Mouse (Mus musculus) brain, adult 2 months (tissue): ENCODE results near the gene Khnyn.

Experiments
- DNase-seq: peaks from one replicate; pipeline ENCODE4 v3.0.0; 2011; ENCODE audit warnings: low read depth, low spot score

Gene Khnyn

GRCm38 (mm10) chr14:55884713-55885113 lies at the start of gene Khnyn:
Khnyn (plus strand) TSS chr14:55884947.
- DNase-seq = peak; percentile 94

GRCm38 (mm10) chr14:55838312-55838711 lies 46.4 kb upstream of the Khnyn start:
- no peak for DNase-seq

DNA sequence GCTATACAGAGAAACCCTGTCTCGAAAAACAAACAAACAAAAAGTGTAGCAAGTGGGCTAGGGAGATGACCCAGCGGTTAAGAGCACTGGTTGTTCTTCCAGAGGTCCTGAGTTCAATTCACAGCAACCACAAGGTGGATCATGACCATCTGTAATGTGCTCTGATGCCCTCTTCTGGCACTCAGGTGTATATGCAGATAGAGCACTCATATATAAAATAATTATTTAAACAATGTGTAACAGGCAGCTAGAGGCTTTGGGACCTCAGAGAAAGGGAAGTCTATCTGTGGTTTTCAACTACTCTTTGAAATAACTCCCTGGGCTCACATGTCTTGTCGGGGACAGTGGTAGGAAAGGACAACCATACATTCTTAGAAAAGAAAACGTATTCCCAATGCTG lies 46.0 kb upstream of the Khnyn start:
- DNase-seq = no peak

- no peak for DNase-seq
Measured at GRCm38 (mm10) chr14:55840853-55841366, 43.8 kb upstream of the Khnyn start.

DNA sequence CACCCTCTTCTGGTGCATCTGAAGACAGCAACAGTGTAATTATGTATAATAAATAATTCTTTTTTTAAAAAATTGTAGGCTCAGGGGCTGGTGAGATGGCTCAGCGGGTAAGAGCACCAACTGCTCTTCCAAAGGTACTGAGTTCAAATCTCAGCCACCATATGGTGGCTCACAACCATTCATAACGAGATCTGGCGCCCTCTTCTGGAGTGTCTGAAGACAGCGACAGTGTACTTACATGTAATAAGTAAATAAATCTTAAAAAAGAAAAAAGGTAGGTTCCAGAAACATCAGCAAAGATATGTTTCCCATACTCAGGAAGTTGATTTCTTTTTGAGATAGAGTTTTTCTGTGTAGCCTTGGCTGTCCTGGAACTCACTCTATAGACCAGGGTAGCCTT lies 42.0 kb upstream of the Khnyn start:
- DNase-seq = no peak

DNA sequence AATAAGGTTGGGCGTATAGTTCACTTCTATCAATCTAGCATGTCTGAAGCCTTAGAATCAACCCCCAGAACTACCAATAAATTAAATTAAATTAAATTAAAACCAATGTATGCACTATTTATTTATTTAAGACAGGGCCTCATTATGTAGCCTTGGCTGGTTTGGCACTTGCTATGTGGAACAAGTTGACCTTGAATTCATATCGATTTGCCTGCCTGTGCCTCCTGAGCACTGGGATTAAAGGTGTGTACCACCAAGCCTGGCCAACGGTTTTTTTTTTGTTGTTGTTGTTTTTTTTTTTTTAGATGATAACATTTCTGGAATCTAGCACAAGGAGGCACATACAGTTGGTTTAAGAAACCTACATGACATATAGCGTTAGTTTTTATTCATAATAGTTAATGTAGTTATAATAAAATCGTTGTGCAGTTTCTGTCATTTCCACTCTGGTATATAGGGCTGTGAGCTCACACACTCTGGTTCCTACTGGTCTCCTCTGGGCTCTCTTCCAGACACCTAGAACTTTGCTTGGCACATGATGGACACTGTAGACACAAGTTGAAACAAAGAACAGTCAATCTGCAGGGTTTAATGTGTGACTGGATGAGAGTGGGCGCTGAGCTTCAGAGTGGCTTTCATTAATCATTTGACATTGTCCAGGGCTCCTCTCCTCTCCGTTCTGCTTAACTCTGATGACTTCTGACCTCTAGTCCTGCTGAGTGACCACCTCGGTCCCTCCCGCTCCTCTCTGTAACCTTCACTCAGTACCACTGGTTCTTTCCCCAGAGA lies 39.0 kb upstream of the Khnyn start:
- DNase-seq = no peak

DNA sequence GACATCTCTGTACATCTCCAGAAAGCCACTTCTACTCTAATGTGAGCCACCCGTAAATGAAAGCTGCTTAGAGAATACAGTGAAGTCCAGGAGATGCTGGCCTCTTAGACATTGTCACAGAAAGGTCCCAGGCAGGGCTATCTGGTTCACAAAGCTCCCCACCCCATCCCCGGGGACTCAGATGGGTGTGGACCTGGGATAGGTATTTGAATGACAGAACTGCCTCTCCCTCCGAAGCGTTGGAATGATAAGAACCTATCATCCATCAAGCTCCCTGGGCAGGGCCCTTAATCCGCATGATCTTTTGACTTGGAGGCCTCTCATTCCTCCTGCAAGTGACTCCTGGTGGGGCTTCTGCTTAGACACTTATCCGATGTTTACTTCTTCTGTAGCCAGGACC lies 33.9 kb upstream of the Khnyn start:
- no peak for DNase-seq

- DNase-seq = peak; percentile 11
Measured at GRCm38 (mm10) chr14:55852646-55853551, 31.8 kb upstream of the Khnyn start.

DNA sequence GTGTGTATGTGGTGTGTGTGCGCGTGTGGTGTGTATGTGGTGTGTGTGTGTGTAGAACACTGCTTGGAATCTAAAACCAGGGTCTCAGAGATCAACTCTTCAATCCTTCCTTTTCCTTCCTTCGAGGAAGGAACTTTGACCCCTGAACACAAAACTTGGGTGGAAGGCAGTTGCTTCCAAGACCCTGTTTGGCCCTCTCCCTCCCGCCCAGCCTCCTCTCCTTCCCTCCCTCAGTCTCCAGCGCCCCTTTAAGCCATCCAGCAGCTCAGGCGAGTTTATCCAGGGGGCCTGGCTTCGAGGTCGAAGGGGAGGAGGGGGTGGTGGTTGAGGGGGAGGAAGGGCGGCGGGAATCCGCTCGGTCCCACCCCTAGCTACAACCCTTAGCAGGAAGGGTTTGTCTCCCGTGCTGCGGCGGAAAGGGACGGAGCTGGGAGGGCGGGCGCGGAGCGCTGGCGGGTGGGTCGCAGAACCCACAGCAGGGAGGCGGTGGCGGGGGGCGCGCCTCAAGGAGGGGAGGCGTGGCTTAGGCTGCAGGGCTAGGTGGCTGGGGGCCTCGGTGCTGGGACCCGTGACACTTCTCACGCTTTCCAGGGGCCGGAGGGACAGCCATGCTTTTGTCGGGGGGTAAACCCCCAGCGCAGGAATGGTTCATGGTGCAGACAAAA lies 31.0 kb upstream of the Khnyn start, which contains the start of gene Nynrin:
Nynrin (plus strand) TSS at position 390 of the 665 bp plus-strand sequence.
- peak; percentile 25 for DNase-seq

- peak; percentile 20 for DNase-seq
Measured at GRCm38 (mm10) chr14:55854406-55855100, 30.2 kb upstream of the Khnyn start.

DNA sequence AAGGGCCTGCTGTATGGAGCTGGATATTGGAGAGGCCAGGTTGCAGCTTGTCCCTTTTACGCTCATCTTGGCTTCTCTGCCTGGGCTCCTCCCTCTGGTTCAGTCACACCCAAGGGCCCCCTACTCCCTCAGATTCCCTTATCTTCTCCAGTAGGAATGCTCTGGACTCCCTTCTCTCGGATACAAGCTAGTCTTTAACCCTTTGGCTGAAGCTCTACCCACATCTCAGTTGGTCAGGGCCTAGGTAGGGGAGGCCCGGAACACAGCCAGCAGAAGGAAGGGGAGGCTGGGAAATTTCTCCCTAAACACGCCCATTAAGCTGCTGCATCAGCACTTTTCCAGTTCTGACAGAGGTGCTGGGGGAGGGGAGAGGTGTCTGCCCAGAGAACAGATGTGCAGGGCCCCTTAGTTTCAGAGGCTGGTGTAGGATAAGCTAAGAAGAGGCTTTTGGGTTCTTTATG lies 29.6 kb upstream of the Khnyn start:
- DNase-seq = peak; percentile 35

- DNase-seq = no peak
Measured at GRCm38 (mm10) chr14:55857588-55857987, 27.2 kb upstream of the Khnyn start.

- DNase-seq = no peak
Measured at GRCm38 (mm10) chr14:55862186-55862585, 22.6 kb upstream of the Khnyn start.

DNA sequence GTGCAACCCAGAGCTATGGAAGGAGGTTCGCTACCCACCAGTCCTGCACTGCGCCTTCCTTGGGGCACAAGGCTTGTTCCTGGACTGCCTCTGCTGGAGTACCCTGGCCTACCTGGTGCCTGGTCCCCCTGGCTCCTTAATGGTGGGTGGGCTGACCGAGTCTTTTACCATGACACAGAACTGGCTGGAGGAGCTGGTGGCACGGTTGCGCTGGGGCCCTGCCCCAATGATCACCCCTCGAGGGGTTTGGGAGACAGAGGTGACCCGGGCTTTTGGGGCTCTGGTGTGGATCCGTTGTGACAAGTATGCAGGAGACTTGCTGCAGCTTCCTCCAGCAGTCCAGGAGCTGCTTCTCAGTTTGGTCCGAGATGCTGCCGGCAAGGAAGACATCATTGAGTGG lies 21.8 kb upstream of the Khnyn start:
- DNase-seq = no peak

DNA sequence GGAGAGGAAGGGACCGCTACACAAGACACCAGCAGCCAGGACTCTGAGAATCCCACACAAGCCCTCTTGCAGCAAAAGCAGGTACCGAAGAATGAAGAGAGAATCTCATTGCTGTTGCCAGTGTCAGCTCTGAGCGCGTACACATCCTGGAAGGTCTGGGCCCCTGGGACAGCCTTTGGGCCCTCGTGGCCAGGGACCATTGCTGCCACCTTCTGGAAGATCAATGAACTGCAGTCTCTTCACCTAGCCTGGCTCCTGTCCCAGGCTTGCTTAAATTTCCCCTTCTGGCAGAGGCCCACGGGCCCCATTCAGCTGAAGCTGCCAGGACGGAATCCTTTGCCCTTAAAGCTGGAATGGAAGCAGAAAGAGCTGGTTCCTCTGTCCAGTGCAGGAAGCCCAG lies 21.0 kb upstream of the Khnyn start:
- DNase-seq = peak; percentile 62

- peak; percentile 73 for DNase-seq
Measured at GRCm38 (mm10) chr14:55866962-55867361, 17.8 kb upstream of the Khnyn start.

- DNase-seq = no peak
Measured at GRCm38 (mm10) chr14:55868230-55869026, 16.3 kb upstream of the Khnyn start.

GRCm38 (mm10) chr14:55869538-55869937 lies 15.2 kb upstream of the Khnyn start:
- no peak for DNase-seq

GRCm38 (mm10) chr14:55872039-55872438 lies 12.7 kb upstream of the Khnyn start:
- no peak for DNase-seq

GRCm38 (mm10) chr14:55872551-55872950 lies 12.2 kb upstream of the Khnyn start:
- DNase-seq = no peak
